ENCODE assay signal across 9 mouse cellular contexts in genomic region chrX:140544737-140545136, GRCm38 (mm10). TPM values are rescaled to one million over a fixed set of nuclear protein-coding genes. Genes with fewer than 3 reads are reported as not detected.
DNase-seq lines count a peak whose midpoint lies in the region; ATAC-seq lines count a peak whose summit lies in the region.
"Had no signal": no experiment of that assay in that cellular context is flagged by ENCODE, and none has a peak within 500 bp of the region (broad histone marks: within the 10 kb centered on the region; RNA-seq: fewer than 3 reads in every experiment).

No protein-coding gene starts in this region.

- H3K27ac ChIP-seq in limb, embryonic 11.5 days (replicated peaks; ENCODE audit: low read depth, low read length): no peak overlapping the region
- H3K27ac ChIP-seq in limb, embryonic 10.5 days: no peak overlapping the region

- H3K36me3 ChIP-seq in limb, embryonic 11.5 days (ENCODE audit: control insufficient read depth, insufficient read depth, low read length): no peaks in the 10 kb centered on the region
- peaks cover 11% of the 10 kb centered on the region for H3K36me3 ChIP-seq in limb, embryonic 10.5 days

- ATAC-seq in limb, embryonic 11.5 days (ENCODE audit: insufficient number of reproducible peaks, low FRiP score, low TSS enrichment, low read depth): no peak
- 0 out of 2 replicates have a peak, but pooled peaks have one; percentile 42 for ATAC-seq in erythroblast, adult 5-6 weeks (replicated peaks; ENCODE audit: low FRiP score, poor library complexity, severe bottlenecking)

- no peak overlapping the region for H3K9ac ChIP-seq in limb, embryonic 11.5 days (ENCODE audit: low read length)

- H3K4me1 ChIP-seq in limb, embryonic 11.5 days (ENCODE audit: control insufficient read depth, insufficient read depth, low read length): no peaks in the 10 kb centered on the region; the same call in 1 of the 2 replicates
- peaks cover 8% of the 10 kb centered on the region for H3K4me1 ChIP-seq in limb, embryonic 10.5 days

- DNase-seq in adrenal gland, postnatal 10 days: peak; percentile 73
- no peak for DNase-seq in adrenal gland, adult 8-10 months
- DNase-seq in limb, embryonic 11.5 days (ENCODE audit: low spot score): peak; percentile 48
- no peak for DNase-seq in limb, embryonic 10.5 days (ENCODE audit: low spot score)
- DNase-seq in adrenal gland, postnatal 36 days: peak; percentile 50 to 67
- DNase-seq in lung, adult 18-20 months: peak; percentile 53 to 73
- DNase-seq in spleen, postnatal 4 days (ENCODE audit: low spot score in 2 of 2): peak; percentile 59 to 77

- H3K9me3 ChIP-seq in limb, embryonic 11.5 days (ENCODE audit: control insufficient read depth, low read length): no peaks in the 10 kb centered on the region
- H3K9me3 ChIP-seq in limb, embryonic 10.5 days (replicated peaks): no peaks in the 10 kb centered on the region
- H3K9me3 ChIP-seq: G1E had no signal

- no peak overlapping the region for H3K4me3 ChIP-seq in limb, embryonic 11.5 days (ENCODE audit: low read depth, low read length)
- H3K4me3 ChIP-seq in limb, embryonic 10.5 days: no peak overlapping the region

- 42% methylated on average over 3 of the region's 3 CpGs for WGBS in limb, embryonic 11.5 days
- WGBS in limb, embryonic 10.5 days: 37% methylated on average over 3 of the region's 3 CpGs

- H3K4me2 ChIP-seq in limb, embryonic 11.5 days (ENCODE audit: low read depth, severe bottlenecking): no peak overlapping the region

- peaks cover 22% of the 10 kb centered on the region for H3K27me3 ChIP-seq in limb, embryonic 11.5 days (ENCODE audit: control insufficient read depth, insufficient read depth, low read length)
- peaks cover 98% of the 10 kb centered on the region for H3K27me3 ChIP-seq in limb, embryonic 10.5 days (ENCODE audit: low read depth, poor library complexity, severe bottlenecking)

RNA-seq across cellular contexts. Expression of gene Tsc22d3, which starts 55.7 kb away (rescaled TPM):
- 100 to 1,000 TPM in 1 of 2 experiments, 10 to 100 TPM in 1; 89.8 to 171 TPM for total RNA-seq in adrenal gland, postnatal 10 days (2021)
- total RNA-seq in adrenal gland, adult 8-10 months (2022): 100 to 1,000 TPM in 3 of 4 experiments, 10 to 100 TPM in 1; 95.1 to 116 (median 103) TPM
- 124 and 128 TPM in 2 replicates for polyA plus RNA-seq in limb, embryonic 11.5 days (2014; fragmentation: Nextera tagmentation; extraction: Ambion mirVana)
- 90.3 and 109 TPM in 2 replicates for polyA plus RNA-seq in limb, embryonic 10.5 days (2016; fragmentation: Nextera tagmentation; extraction: Ambion mirVana)
- 100 to 1,000 TPM; 118 to 142 TPM for total RNA-seq in adrenal gland, postnatal 36 days (2021)
- 12.7 and 16.1 TPM in 2 replicates for total RNA-seq in erythroblast, adult 5-6 weeks (2015; ENCODE audit: low replicate concordance)
- 12.3 and 14.6 TPM in 2 replicates for total RNA-seq in erythroblast, adult 5-6 weeks (2017; ENCODE audit: low replicate concordance)

Comparison
In these comparisons a context has a peak if more than half of its experiments do, and no peak if none do; other contexts are left out.
1. DNase-seq: peak in adrenal gland, postnatal 10 days (single experiment), limb, embryonic 11.5 days (single experiment), adrenal gland, postnatal 36 days (2 of 2), lung, adult 18-20 months (2 of 2) and spleen, postnatal 4 days (2 of 2); none in adrenal gland, adult 8-10 months (single experiment) and limb, embryonic 10.5 days (single experiment).
2. RNA of gene Tsc22d3, which starts 55.7 kb away (total RNA-seq): 89.8 to 171 TPM in adrenal gland, postnatal 10 days, 118 to 142 TPM in adrenal gland, postnatal 36 days and 95.1 to 116 TPM in adrenal gland, adult 8-10 months; 12.3 to 16.1 TPM in erythroblast, adult 5-6 weeks; every median in the first group is over 4 times any median in the second.